Mouse (Mus musculus): ENCODE results near the gene Btbd16. TPM values are rescaled to one million over a fixed set of nuclear protein-coding genes. Genes with fewer than 3 reads are reported as not detected.

The Btbd16 gene
- under 1 TPM in 1 of 2 experiments, not detected in 1; 0.16 TPM for total RNA-seq (2021)
- long read RNA-seq, experiment 1, result 0 reads
- long read RNA-seq, experiment 2, result 0 reads

DNA sequence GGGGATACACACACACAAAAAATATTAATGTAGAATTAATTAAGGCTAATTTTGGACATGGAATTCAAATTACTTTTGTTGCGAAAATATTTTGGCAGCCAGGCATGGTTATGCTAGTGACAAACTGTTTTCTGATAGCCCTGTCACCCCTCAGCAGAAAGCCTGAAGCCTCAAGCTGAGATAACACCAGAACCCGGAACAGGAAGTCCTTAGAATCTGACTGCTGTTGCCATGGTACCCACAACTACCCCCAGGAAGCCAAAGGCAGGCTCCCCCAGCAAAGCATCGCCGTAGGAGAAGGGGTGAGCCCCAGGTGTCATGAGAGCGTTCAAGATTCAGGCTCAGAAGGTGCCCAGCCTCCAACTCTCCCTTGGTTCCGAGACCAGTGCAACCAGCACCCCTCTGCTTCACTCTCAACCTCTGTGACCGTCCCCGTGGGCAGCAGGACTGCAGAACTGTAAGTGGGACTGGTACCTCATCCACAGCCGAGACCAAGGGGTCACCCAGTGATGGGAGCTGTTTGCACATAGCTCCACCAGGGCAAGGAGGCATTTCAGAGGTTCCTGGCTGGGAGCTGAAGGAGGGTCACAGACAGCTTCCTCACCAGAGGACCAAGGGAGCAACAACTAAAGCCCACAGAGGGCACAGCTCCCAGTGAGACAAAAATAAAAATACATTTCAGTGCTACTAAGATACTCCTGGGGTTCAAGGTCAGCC is at the start of gene Btbd16:
TSS of gene Btbd16 (plus strand) at position 156 of the 717 bp plus-strand sequence.
- DNase-seq, result no peak

DNA sequence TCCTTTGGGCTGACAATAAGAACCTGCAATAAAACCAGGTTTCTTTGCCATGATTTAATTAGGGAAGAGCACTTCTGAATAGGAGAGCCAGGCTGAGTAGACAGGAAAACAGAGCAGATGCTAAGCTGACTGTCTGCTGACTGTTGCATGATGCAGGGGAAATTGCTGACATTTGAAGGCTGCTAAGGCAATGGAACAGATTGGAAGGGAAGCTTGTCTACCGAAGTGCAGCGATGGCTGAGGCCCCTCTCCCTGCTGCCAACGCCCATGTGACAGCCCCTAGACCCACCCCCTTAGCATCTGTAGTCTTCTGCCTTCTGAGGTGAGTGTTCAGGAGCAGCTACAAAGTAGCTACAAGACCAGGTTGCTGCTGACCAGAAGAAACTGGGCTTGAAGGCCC is 47.7 kb upstream of the Btbd16 start:
- DNase-seq, result no peak

DNA sequence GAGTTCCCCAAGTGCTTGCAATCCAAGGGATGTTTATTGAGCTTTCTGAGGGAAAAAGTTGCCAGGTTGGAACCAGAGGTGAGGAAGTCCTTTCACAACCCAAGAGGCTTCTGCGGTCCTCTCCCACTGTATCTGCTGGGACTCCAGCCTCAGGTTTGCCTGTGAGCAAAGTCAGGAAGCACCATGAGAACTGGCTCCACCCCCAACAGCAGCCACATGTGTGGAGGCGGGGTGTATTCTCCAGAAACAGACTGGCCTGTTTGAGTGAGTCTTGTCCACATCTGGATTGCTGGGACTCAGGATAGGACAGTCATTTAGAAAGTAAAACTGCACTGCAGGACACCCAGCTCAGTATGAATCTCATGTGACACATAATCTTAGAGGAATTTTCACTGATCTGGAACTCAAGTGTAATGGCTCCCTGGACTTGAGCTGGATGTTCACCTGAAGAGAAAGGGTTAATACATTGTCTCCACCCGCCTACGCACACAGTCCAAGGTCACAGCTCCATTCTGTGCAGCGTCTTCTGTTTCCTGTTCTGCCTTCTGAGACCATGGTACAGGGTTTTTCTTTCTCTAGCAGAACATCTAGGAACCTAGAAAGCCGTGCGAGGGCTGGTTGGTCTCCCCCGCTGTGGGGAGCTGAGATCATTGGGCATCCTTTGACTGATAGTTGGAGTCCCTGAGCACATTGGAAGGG is 47.0 kb upstream of the Btbd16 start:
- DNase-seq, result no peak

DNA sequence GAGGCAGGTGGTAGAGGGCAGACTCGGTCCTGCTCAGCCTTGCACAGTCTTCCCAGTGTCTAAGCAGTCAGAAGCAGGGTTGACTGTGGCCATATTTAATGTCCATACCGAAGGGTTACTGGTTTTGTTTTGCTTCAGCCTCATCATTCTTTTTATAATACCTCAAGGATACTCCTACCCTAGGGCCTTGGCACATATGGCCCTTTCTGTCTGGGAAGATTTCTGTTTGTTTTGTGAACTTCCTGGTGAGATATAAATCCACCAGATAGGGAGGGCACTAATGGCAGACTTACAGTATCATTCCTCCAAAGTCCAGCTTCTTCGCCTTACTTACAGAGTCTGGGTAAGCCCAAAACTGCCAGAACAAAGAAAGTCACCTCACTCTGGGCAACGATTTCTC is 46.3 kb upstream of the Btbd16 start:
- DNase-seq, result no peak

DNA sequence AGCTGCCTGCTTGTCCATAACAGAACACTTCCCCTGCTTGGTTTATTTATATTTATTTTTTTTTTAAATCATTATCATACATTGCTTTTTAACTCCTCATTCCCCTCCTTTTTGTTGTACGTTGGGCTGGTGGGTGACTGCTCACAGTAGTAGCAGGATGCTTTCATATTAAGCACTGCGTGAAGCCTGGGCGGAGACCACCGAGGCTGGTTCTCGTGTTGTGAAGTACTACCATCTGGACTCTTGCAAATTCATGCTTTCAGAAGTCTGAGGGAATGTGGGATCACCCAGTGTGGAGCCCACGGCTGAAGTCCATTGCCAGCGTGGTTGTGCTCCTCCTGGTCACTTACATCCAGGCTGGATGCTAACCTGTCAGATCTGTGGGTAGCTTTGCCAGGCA is 42.1 kb upstream of the Btbd16 start:
- DNase-seq, result no peak

DNA sequence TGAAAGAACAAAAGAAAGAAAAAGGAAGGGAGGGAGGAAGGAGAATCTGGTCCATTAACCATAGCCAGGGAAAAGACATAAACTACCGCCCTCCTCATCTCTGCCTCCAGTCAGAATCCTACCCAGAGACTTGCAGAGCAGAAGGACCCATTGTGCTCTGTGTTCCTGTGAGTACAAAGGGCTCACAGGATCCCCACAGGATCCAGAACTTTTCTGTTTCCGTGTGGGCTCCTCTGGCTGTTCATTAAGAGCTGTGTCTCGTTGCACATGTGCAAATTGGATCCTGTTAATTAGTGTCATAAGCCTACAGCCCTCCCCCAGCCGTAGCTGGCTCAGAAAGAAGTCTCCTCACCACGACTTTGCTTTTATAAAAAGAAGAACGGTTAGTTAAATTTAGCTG is 41.0 kb upstream of the Btbd16 start:
- DNase-seq, result no peak

DNA sequence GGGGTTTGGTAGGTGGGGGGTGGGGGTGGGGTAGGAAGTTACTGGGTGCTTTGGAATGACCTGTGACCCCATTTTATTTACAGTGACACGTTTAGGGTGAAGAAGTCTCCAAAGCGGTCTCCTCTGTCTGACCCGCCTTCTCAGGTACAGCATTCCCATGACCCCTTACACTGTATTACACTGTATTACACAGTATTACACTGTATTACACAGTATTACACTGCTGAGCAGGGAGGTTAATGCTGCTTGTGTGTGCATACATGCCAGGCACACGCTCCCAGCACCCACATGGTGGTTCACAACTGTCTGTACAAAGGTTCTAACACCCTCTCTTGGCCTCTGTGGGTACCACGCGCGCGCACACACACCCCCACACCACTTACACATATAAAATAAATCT is 40.4 kb upstream of the Btbd16 start:
- DNase-seq, result no peak

DNA sequence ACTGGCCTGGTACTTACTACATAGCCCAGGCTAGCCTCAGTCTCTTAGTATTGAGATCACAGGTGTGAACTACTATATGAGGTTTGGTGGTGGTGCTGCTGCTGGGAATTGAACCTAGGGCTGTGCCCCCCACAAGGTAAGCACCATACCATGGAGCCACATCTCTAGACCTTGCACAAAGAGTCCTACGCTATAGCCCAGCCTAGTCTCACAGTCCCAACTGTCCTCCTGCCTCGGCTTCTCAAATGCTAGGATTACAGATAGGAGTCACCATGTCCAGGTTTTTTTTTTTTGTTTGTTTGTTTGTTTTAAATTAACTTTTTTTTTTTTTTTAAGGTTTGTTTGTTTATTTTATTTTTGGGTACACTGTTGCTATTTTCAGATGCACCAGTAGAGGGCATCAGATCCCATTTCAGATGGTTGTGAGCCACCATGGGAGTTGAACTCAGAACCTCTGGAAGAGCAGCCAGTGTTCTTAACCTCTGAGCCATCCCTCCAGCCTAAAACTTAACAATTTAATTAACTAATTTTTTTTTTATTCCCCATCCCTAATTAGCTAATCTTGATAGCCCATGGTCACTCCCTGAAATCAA is 39.6 kb upstream of the Btbd16 start:
- DNase-seq, result no peak

DNA sequence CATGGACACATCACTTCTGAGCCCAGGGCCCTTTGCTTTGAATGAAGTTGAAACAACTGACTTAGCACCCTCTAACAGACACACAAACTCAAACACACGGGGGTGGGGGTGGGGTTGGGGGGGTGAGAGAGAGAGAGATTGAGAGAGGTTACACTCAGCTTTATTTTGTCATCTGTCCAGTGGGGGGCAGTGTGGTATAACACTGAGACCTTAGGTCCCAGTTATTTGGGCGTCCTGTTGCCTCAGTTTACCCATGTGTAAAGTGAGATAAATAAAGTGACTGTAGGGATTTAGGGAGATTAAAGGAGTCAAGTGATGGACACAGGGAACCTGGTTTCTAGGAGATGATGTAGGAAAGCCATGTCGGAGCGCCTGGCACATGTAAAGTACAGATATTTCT is 32.8 kb upstream of the Btbd16 start:
- no peak for DNase-seq

DNA sequence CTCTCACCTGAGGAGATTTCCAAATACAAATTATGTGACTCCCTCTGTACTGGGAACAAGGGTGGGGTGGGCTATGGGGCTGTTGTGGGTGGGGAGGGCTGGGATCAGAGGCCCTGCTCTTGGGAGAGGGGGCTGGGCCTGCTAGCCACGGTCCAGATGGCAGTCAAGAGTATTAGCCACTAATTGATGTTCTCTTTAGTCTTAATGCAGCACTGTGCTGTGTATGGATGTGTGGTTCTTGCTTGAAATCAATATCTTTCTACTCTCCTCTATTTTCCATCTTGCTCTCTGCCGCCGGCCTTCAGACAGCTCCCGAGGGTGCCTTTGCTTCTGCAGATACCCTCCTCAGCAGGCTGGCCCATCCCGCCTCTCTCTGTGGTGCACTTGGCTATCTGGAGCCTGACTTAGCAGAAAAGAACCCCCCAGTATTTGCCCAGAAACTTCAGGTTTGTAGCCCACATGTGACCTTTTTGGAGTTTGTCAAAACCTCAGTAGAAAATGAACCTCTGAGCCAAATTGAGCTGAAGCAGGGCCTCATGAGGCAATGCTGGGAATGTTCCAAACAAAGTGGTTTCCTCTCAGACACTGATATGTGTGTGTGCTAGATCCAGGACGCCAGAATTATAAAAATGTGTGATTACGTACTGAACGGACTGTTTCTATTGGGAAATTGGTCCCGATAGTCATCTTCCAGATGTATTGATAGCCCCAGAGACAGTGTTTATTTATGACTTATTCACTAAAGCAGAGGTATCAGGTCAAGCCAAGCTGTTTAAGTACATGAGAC is 30.4 kb upstream of the Btbd16 start:
- no peak for DNase-seq

DNA sequence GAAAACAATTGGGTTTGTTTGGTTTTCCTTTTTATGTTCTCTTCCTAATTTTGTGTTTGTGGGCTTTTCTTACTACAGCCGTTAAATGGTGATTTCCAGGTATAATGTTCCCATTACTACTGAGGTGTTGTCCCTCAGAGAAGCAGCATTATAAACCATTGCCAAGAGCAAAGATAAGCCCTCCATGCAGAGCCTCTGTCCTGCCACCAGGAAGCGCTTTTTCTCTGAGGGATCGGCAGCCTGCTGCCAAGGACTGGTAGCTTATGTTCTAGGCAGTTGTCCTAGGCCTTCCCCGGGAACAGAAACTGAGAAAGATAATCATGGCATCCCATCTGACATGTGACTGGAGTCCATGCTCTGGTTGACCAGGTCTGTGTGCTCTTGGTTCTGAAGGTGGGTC is 24.7 kb upstream of the Btbd16 start:
- DNase-seq, result no peak

DNA sequence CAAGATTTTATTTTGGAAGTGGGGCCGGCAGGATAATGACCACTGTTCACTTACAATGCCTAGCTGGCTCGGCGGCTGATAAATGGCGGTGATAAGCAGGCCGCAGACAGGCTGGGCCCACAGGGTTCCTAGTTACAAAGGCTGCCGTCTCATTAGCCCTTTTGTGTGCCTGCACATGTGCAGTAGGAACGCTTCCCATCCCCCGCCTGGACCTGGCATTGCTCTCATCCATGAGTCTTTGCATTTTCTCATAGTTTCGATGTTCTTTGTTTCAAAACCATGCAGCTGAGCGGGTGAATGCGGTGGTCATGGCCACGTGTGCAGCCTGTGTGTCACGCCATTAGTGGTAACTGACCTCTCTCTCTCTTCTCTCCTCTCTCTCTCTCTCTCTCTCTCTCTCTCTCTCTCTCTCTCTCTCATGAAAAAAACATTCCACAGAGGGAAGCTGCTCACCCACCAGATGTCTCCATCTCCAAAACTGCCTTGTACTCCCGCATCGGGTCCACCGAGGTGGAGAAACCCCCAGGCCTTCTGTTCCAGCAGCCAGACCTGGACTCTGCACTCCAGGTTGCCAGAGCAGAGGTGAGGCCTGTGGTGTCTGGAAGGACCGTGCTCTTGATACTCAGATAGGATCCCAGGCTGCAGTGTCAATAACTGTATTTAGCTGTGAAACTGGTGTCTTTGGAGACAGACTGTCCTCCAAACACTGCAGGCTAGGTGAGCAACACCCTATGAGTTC is 22.9 kb upstream of the Btbd16 start:
- DNase-seq, result no peak

DNA sequence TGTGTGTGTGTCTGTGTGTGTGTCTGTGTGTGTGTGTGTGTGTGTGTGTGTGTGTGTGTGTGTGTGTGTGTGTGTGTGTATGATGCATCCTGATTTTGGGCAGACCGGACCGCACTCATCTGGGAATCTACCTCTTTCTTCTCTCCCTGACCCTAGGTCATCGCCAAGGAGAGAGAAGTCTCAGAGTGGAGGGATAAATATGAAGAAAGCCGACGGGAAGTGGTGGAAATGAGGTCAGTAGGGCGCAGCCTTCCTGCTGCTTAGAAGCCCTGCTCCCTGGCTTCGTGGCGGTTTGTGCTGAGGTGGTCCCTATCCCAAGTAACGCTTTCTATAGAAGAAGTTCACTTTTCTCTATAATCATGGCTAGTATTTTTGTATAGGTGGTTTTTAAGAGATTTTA is 22.2 kb upstream of the Btbd16 start:
- no peak for DNase-seq

DNA sequence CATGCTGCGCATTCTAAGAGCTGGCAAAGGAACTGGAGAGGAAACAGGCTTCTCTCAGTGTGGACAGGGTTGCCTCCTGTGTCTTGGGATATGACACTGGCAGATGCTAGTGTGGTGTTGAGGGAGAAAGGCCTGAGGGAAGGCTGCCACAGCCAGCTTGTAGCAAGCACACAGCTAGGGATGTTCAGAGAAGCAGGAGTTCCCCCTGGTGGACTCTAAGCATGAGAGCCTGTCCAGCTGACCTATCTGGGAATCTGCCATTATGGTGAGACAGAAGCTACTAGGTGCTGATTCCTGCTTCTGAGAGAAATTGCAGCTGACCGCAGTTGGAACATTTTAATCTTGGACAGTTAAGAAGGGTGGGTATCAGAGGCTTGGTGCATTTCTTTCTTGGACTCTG is 19.1 kb upstream of the Btbd16 start:
- DNase-seq, result no peak

DNA sequence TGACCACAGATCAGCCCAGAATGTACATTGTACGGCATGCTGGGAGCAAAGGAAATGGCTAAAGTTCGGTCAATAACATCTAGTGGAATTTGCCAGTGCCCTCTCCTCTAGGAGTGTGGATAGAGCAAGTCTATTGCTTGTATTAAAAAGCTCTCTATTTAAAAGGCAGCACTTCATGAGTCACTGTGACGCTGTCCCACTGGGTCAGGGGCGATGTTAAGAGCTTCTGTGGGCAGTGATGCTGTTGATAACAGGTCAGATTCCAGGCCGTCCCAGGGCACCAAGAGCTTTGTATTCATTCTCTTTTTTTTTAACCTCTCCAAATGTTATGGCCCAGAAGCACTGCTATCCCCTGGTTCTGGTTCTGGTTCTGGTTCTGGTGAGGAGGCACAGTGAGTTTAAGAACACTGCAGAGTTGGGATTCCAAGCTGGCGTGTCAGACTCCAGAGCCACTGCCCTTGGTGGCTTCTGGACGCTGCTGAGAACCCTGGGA is 17.5 kb upstream of the Btbd16 start:
- no peak for DNase-seq

DNA sequence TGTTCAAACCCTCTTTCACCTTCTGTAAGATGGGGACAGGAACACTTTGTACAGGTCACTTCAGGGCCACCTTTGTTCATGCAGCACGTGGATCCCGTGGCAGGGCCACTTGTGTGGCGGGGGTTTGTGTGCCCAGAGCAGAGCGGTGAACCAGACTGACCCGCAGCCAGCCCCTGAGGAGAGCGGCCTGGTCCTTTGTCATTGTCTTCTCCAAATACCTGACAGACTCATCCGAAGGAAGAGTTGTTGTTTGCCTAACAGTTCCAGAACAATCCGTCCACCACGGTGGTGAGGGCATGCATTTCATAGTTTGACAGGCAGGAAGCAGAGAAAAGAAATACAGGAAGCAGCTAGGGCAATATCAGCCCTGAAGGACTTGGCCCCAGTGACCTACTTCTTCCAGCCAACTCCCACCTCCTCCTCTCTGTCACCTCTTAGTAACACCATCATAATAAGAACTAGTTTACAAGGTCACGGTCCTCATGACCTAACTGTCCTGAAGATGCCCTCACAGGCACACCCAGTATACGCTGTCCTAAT is 16.5 kb upstream of the Btbd16 start:
- no peak for DNase-seq

DNA sequence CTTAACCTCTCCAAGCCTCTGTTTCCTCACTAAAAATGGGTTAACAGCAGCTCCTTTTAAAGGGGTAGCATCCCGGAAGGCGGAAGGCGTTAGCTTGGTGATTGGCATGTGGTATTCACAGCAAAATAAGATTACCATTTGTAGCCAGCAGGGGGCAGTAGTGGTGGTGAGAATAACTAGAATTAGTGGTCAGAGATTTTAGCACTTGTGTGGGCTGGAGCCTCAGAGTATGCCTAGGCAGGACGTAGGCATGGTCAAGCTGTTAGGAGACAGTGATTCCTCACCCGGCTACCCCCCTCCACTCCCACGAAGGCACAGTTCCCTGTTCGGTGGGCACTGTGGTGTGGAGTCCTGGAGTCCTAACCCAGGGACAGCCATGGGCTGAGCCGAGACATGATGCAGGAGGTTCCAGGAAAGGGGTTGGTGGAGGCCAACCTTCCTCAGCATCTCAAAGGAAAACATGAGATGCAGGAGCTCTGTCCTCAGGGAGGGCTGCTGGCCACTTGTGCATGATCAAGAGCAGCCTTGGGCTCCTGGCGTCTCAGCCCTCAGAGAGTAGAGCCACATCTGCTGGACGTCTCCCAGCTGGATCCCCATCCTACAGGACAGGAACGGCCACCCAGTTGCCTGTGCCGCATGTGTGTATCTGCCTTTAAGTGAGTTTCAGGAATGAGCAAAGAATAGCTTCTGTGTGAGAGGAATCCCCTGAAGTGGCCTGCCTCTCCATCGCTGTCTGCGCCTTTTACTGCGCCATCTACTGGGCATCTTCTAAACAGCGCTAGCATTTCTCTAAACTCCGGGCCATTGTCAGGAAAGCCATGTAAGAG is 11.6 kb upstream of the Btbd16 start:
- DNase-seq, result peak; percentile 53

DNA sequence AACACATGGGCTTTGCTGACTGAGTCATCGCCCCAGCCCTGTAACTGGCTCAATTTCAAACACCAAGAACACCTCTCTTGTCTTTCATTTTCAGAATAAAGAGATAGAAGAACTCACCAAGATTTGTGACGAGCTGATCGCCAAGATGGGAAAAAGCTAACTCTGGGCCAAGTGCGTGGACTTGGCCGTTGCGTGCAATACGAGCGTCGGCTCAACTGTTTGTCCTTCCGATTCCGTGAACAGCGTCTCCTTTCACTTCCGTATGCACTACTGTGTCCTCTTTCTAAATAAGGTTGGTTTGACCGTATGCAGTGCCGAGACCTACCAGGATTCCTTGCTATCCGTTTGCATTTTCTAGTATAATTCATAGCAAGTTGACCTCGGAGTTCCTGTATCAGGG is 9.7 kb upstream of the Btbd16 start:
- DNase-seq, result no peak

DNA sequence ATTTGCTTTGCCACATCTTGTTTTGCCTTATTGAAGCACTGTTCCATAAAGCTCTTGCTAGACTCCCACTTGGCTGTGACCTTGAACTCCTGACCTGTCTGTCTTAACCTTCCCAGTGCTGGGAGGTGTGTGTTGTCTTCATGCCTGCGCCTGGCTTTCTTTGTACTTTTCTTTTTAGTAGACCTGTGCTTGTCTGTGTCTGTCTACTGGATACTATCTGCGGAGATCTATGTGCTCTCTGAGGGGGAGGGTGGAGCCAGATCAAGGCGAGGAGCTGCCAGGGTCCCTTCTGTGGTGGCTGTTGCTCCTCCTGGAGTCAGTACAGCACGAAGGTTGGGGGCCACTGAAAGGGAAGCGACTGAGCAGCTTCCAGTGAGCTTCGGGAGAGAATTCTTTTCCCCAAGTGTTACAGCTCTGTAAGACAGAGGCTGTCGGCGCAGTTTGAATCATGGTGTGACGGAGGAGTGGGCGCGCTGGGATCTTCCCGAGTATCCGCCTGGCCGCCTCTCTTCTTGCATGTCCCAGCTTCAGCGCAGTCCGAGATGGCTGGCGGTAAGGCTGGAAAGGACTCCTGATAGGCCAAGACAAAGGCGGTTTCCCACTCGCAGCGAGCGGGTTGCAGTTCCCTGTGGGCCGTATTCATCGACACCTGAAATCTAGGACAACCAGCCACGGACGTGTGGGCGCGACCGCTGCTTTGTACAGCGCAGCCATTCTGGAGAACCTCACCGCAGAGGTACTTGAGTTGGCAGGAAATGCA is 7.3 kb upstream of the Btbd16 start:
- no peak for DNase-seq

DNA sequence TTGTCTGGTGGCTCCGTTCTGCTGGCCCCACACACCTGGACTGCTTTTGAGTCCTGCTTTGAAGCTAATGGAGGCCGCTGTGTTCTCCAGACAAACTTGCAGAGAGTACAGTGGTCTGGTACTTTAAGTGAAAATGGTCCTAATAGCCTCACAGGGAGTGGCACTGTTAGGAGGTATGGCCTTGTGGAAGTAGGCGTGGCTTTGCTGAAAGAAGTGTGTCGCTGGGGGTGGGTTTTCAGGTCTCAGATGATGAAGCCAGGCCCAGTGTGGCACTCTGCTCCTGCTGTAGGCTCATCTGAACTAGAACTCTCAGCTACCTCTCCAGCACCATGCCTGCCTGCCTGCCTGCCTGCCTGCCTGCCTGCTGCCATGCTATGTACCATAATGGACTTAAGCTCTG is 5.7 kb upstream of the Btbd16 start:
- no peak for DNase-seq

Data from gastrocnemius, postnatal 10 days (tissue).